Mouse (Mus musculus) liver, embryonic 13.5 days (tissue): ENCODE results near the gene Agpat3. TPM values are rescaled to one million over a fixed set of nuclear protein-coding genes. Genes with fewer than 3 reads are reported as not detected.

Experiments used
- ATAC-seq: fragments of 200-750 bp; cut with Nextera tagmentation; 2 replicates; pipeline ENCODE4 v1.8.0; 2017; ENCODE audit warnings: low read depth, mild to moderate bottlenecking, moderate number of reproducible peaks, moderate library complexity
- DNase-seq: peaks from one replicate; pipeline ENCODE4 v3.0.0; 2022
- H3K27ac ChIP-seq: fragments of 300-500 bp; sonication (generic); 2 replicates; pipeline ENCODE4 v1.5.1; 2015; ENCODE audit warnings: moderate library complexity, mild to moderate bottlenecking, inconsistent platforms
- H3K27me3 ChIP-seq: fragments of 300-500 bp; sonication (generic); 2 replicates; pipeline ENCODE4 v1.6.1; 2015; ENCODE audit warnings: mild to moderate bottlenecking, inconsistent platforms
- H3K36me3 ChIP-seq: fragments of 300-500 bp; sonication (generic); 2 replicates; pipeline ENCODE4 v1.6.1; 2015; ENCODE audit warnings: mild to moderate bottlenecking, inconsistent platforms
- H3K4me1 ChIP-seq: fragments of 300-500 bp; sonication (generic); replicated peaks from 2 replicates; pipeline ENCODE4 v1.6.1; 2015; ENCODE audit warnings: inconsistent platforms
- H3K4me2 ChIP-seq: fragments of 300-500 bp; sonication (generic); 2 replicates; pipeline ENCODE4 v1.6.1; 2015; ENCODE audit warnings: inconsistent platforms, mild to moderate bottlenecking, moderate library complexity
- H3K4me3 ChIP-seq: fragments of 300-500 bp; sonication (generic); replicated peaks from 2 replicates; pipeline ENCODE4 v1.5.1; 2015; ENCODE audit warnings: mild to moderate bottlenecking, inconsistent platforms
- H3K9ac ChIP-seq: fragments of 300-500 bp; sonication (generic); 2 replicates; pipeline ENCODE4 v1.6.1; 2015; ENCODE audit warnings: mild to moderate bottlenecking, inconsistent platforms
- H3K9me3 ChIP-seq: fragments of 300-500 bp; sonication (generic); replicated peaks from 2 replicates; pipeline ENCODE4 v1.6.1; 2016; ENCODE audit warnings: inconsistent platforms
- WGBS: fragments of 180-500 bp; shearing (Covaris S2); methylation state at CpG from one replicate; pipeline ENCODE4 v1.1.7; 2015; ENCODE audit not compliant: insufficient replicate concordance; 5-methylcytosine and 5-hydroxymethylcytosine counted together
- polyA plus RNA-seq: library from polyadenylated mRNA; unstranded; fragments of >200 nt; fragmentation: Nextera tagmentation; extraction: Ambion mirVana; gene quantifications from 2 replicates; pipeline ENCODE4 v1.2.1, GENCODE M21; 2015

The Agpat3 gene
- polyA plus RNA-seq, 1 experiment from 2014 or later: 19.5 TPM

- no peak for DNase-seq
- Histone ChIP-seq H3K4me2 (no peak overlapping the region), H3K4me3 (no peak overlapping the region), H3K27ac (no peak overlapping the region), H3K4me1 (peaks cover 23% of the 10 kb centered on the region), H3K27me3 (no peaks in the 10 kb centered on the region), H3K9me3 (no peaks in the 10 kb centered on the region), H3K36me3 (peaks cover 9% of the 10 kb centered on the region), H3K9ac (no peak overlapping the region)
- WGBS: 81% methylated on average over 4 of the region's 4 CpGs
- no peak for ATAC-seq
Measured at GRCm38 (mm10) chr10:78276242-78276641, 76.0 kb downstream of the Agpat3 start.

- peak; percentile 81 for ATAC-seq
- DNase-seq: peak; percentile 42
- Histone ChIP-seq H3K27ac (no peak overlapping the region), H3K4me2 (peak overlapping the region; percentile 43), H3K9ac (peak overlapping the region; percentile 44), H3K4me1 (peaks cover 26% of the 10 kb centered on the region), H3K4me3 (0 out of 2 replicates have a peak overlapping the region, but pooled peaks have one; percentile 8), H3K9me3 (no peaks in the 10 kb centered on the region), H3K36me3 (no peaks in the 10 kb centered on the region; the same call in 1 of the 2 replicates), H3K27me3 (no peaks in the 10 kb centered on the region)
- 12% methylated on average over 8 of the region's 9 CpGs for WGBS
Measured at GRCm38 (mm10) chr10:78272932-78273331, 79.4 kb downstream of the Agpat3 start.

DNA sequence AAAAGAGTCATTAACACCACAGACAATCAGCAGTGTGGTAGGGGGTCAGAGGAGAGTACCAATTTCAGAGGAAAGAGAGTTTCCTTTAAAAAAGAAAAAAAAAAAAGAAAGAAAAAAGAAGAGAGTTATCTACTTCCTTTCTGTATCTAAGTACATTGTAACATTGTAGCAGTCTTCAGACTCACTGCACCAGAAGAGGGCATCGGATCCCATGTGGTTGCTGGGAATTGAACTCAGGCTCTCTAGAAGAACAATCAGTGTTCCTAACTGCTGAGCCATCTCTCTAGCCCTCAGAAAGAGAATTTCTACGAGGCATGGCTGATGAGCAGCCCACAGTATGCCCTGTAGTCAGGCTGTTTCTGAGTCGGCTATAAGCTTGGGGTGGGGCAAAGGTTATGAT lies 86.4 kb downstream of the Agpat3 start:
- Histone ChIP-seq H3K27ac (no peak overlapping the region), H3K36me3 (no peaks in the 10 kb centered on the region), H3K4me3 (no peak overlapping the region), H3K27me3 (no peaks in the 10 kb centered on the region; the same call in 1 of the 2 replicates), H3K9me3 (no peaks in the 10 kb centered on the region), H3K4me2 (no peak overlapping the region), H3K9ac (no peak overlapping the region), H3K4me1 (0 out of 2 replicates have a peak, but pooled peaks cover 1% of the 10 kb centered on the region)
- ATAC-seq: no peak
- 44% methylated on average over 3 of the region's 3 CpGs for WGBS
- no peak for DNase-seq

GRCm38 (mm10) chr10:78264735-78265134 lies 87.6 kb downstream of the Agpat3 start:
- Histone ChIP-seq H3K27me3 (peaks cover 7% of the 10 kb centered on the region; the same call in 1 of the 2 replicates), H3K4me1 (no peaks in the 10 kb centered on the region), H3K4me3 (no peak overlapping the region), H3K4me2 (no peak overlapping the region), H3K27ac (no peak overlapping the region), H3K9ac (no peak overlapping the region), H3K9me3 (no peaks in the 10 kb centered on the region), H3K36me3 (no peaks in the 10 kb centered on the region)
- ATAC-seq (peak; percentile 70), DNase-seq (no peak)
- 22% methylated on average over 3 of the region's 3 CpGs for WGBS

DNA sequence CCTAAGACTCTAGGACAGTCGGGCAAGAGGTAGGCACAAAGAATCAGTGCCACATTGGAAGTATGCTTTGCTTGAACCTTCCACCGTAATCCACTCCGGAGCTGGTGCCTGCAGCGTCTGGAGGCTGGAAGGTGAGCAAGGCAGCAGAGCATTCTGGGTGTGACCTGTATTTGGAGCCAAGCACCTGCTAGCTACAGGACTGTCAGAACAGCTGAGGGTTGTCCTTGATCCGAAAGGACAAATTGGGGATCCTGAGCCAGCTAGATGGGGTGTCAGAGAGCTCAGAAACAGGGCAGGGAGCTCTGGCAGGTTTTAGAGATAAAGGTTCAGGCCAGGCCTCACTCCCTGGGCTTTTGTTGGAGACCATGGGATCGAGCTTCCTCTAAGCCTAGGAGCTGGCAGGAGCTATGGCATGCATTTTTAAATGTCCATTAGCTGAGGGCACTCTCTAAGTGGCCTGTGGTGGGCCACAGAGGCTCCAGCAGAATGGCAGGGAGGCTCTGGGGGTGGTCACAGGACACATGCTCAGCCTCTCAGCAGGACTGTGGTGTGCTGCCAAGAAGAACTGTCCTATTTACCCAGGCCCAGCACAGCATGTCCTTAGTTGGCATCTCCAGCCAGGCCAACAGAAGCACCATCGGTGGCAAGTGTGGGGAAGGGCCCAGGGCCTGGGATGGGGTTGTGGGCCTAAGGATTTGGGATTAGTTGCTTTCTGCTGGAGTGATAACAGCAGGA lies 91.2 kb downstream of the Agpat3 start:
- Histone ChIP-seq H3K4me2 (no peak overlapping the region), H3K9ac (no peak overlapping the region), H3K27ac (no peak overlapping the region), H3K9me3 (no peaks in the 10 kb centered on the region), H3K27me3 (peaks cover 25% of the 10 kb centered on the region), H3K36me3 (no peaks in the 10 kb centered on the region), H3K4me3 (no peak overlapping the region), H3K4me1 (peaks cover under 1% of the 10 kb centered on the region; the same call in 1 of the 2 replicates)
- ATAC-seq (no peak; the same call in 1 of the 2 replicates), DNase-seq (no peak)
- WGBS: 62% methylated on average over 7 of the region's 7 CpGs

DNA sequence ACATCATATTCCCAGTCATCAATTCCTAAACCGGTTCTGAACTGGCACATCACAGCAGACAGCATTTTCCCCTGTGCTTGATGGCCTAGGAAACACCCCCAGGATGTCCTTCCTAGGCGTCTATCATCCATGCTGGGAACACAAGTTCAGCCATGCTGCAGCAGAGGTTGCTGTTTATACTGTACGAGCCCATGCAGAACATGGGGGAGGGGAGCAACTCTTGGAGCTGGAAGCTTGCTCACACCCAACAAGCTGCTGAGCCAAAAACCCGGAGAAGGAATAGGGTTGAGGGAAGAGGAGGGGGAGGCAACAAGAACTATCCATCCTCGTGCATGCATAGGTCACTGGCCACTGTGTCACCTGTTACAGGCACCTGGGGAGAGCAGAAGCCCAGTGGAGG lies 92.0 kb downstream of the Agpat3 start:
- peaks cover 25% of the 10 kb centered on the region for H3K27me3 ChIP-seq
- ATAC-seq: no peak
- peaks cover 8% of the 10 kb centered on the region for H3K4me1 ChIP-seq
- WGBS: 23% methylated on average over 5 of the region's 5 CpGs
- no peak overlapping the region for H3K9ac ChIP-seq
- no peak for DNase-seq
- H3K27ac ChIP-seq: no peak overlapping the region
- H3K4me2 ChIP-seq: no peak overlapping the region
- no peaks in the 10 kb centered on the region for H3K36me3 ChIP-seq
- no peaks in the 10 kb centered on the region for H3K9me3 ChIP-seq
- H3K4me3 ChIP-seq: no peak overlapping the region

DNA sequence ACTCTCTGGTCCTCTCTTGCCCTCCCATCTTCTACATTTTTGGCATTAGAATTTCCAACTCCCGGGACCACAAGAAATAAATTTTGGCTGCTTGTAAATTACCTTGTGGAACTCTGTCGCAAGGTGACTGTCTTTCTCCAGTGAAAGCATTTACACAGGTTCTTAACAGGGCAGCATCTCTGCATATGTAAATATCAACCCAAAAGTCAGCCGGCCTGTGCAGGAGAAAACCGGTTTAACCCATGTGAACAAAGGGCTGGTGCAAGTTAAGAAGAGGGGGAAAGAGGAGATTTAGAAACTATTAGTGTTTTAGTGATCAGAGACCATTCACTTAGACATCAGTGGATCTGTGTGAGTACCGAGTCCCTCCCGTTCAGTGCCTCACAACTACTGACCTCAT lies 92.6 kb downstream of the Agpat3 start:
- DNase-seq: no peak
- Histone ChIP-seq H3K4me2 (no peak overlapping the region), H3K9me3 (no peaks in the 10 kb centered on the region), H3K36me3 (no peaks in the 10 kb centered on the region), H3K9ac (no peak overlapping the region), H3K27ac (no peak overlapping the region), H3K4me3 (no peak overlapping the region), H3K27me3 (peaks cover 25% of the 10 kb centered on the region), H3K4me1 (peaks cover 12% of the 10 kb centered on the region)
- WGBS: 43% methylated on average over 6 of the region's 6 CpGs
- no peak for ATAC-seq

DNA sequence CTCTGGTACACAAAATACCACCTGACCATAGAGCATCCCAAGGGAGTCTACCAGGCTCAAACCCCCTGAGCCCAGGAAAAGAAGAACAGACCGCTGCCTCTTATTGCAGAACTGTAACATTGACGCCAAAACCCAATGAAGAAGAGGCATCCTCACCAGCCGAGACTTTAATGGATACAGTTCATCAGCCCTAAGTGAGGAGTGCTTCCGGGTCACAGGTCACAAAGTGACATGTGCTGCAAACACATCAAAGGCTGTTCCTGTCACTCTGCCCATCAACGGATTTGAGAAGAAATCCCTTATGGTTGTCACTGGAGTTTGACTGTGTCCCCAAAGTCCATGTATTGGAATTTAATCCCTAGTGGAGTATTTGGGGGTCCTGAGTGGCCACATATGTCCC lies 93.1 kb downstream of the Agpat3 start:
- Histone ChIP-seq H3K36me3 (no peaks in the 10 kb centered on the region), H3K27me3 (peaks cover 25% of the 10 kb centered on the region), H3K9ac (no peak overlapping the region), H3K4me1 (peaks cover 12% of the 10 kb centered on the region), H3K9me3 (no peaks in the 10 kb centered on the region), H3K4me2 (no peak overlapping the region), H3K27ac (no peak overlapping the region), H3K4me3 (no peak overlapping the region)
- 66% methylated on average over 5 of the region's 5 CpGs for WGBS
- DNase-seq (no peak), ATAC-seq (no peak)

DNA sequence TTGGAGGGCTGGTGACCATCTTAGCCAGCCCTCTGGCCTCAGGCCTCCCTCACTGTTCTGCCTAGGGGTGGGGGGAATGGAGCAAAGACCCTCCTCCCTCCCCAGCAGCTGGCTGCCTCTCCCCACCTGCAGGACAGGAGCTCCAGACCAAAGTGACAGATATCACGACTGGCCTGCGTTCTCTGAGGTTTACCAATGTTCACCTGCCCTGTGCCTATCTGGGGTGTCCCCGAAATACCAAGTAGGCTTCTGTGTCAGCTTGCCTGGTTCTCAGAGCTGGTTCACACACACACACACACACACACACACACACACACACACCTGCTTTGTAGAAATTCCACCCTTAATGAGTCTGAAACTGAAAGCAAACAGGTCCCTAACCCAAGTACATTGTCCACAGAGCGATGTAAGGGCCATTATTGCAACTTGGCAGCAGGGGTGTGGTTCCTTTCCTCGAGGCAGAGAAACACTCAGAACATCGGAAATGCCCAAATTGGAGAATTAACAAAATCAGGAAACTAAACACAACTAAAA lies 94.1 kb downstream of the Agpat3 start:
- WGBS: 57% methylated on average over 6 of the region's 6 CpGs

GRCm38 (mm10) chr10:78255646-78256059 lies 96.6 kb downstream of the Agpat3 start:
- Histone ChIP-seq H3K27me3 (peaks cover 23% of the 10 kb centered on the region), H3K4me1 (peaks cover 12% of the 10 kb centered on the region), H3K4me3 (no peak overlapping the region), H3K9me3 (no peaks in the 10 kb centered on the region), H3K9ac (0 out of 2 replicates have a peak overlapping the region, but pooled peaks have one; percentile 13), H3K4me2 (no peak overlapping the region), H3K27ac (no peak overlapping the region), H3K36me3 (no peaks in the 10 kb centered on the region)
- no peak for DNase-seq
- 60% methylated on average over 4 of the region's 4 CpGs for WGBS
- ATAC-seq: no peak

More for the DNA sequence above, 94.1 kb downstream of the Agpat3 start:
- no peaks in the 10 kb centered on the region for H3K36me3 ChIP-seq
- ATAC-seq (no peak), DNase-seq (no peak)
- H3K4me3 ChIP-seq: no peak overlapping the region
- H3K4me1 ChIP-seq: peaks cover 12% of the 10 kb centered on the region
- no peak overlapping the region for H3K27ac ChIP-seq
- no peaks in the 10 kb centered on the region for H3K9me3 ChIP-seq
- no peak overlapping the region for H3K9ac ChIP-seq
- H3K27me3 ChIP-seq: peaks cover 25% of the 10 kb centered on the region
- H3K4me2 ChIP-seq: no peak overlapping the region

- H3K4me1 ChIP-seq: peaks cover 45% of the 10 kb centered on the region
- WGBS: 17% methylated on average over 3 of the region's 3 CpGs
- no peaks in the 10 kb centered on the region for H3K27me3 ChIP-seq
- H3K27ac ChIP-seq: peak overlapping the region; percentile 67
- H3K4me2 ChIP-seq: no peak overlapping the region
- H3K9me3 ChIP-seq: no peaks in the 10 kb centered on the region
- peaks cover 4% of the 10 kb centered on the region; the same call in 1 of the 2 replicates for H3K36me3 ChIP-seq
- H3K9ac ChIP-seq: 0 out of 2 replicates have a peak overlapping the region, but pooled peaks have one; percentile 11
- H3K4me3 ChIP-seq: no peak overlapping the region
- no peak for ATAC-seq
- no peak for DNase-seq
Measured at GRCm38 (mm10) chr10:78247206-78247605, 105.1 kb downstream of the Agpat3 start.
